Mouse (Mus musculus) cerebellum, adult 2 months (tissue): ENCODE results near the gene 2700049A03Rik. TPM values are rescaled to one million over a fixed set of nuclear protein-coding genes. Genes with fewer than 3 reads are reported as not detected.

Experiments
- DNase-seq, 2 experiments: peaks; one replicate each; pipeline ENCODE4 v3.0.0; 2021
- H3K27ac ChIP-seq: fragments of 200-500 bp; 2 replicates; pipeline ENCODE4 v1.5.1; 2012; ENCODE audit warnings: low read length, control low read depth, inconsistent platforms; ENCODE audit not compliant: insufficient read depth
- H3K27me3 ChIP-seq: fragments of 200-500 bp; 2 replicates; pipeline ENCODE4 v1.6.1; 2012; ENCODE audit warnings: inconsistent platforms, mild to moderate bottlenecking, low read length, moderate library complexity; ENCODE audit not compliant: control insufficient read depth, insufficient read depth
- H3K4me1 ChIP-seq: fragments of 200-500 bp; 2 replicates; pipeline ENCODE4 v1.6.1; 2011; ENCODE audit warnings: low read length; ENCODE audit not compliant: control insufficient read depth, insufficient read depth
- H3K4me3 ChIP-seq: fragments of 200-500 bp; replicated peaks from 2 replicates; pipeline ENCODE3; 2011; ENCODE audit warnings: mild to moderate bottlenecking, low read depth, low read length, control low read depth; ENCODE audit not compliant: insufficient read depth
- CTCF ChIP-seq: fragments of 200-500 bp; IDR thresholded peaks from 2 replicates; pipeline ENCODE4 v1.5.1; 2011; ENCODE audit warnings: low read depth, mild to moderate bottlenecking, control low read depth, low read length, moderate library complexity, borderline replicate concordance; ENCODE audit not compliant: insufficient read depth
- POLR2A ChIP-seq: fragments of 200-500 bp; IDR thresholded peaks from 2 replicates; pipeline ENCODE4 v1.6.1; 2011; ENCODE audit warnings: low read length, control low read depth, borderline replicate concordance; ENCODE audit not compliant: insufficient read depth
- WGBS: fragments of 180-500 bp; shearing (Covaris S2); methylation state at CpG from one replicate; pipeline ENCODE4 v1.1.7; 2018; 5-methylcytosine and 5-hydroxymethylcytosine counted together
- polyA plus RNA-seq: library from polyadenylated mRNA; depleted of rRNA; stranded (reverse); fragments of >200 nt; gene quantifications from 2 replicates; pipeline ENCODE4 v1.2.3, GENCODE M21; 2012

The 2700049A03Rik gene
- polyA plus RNA-seq, 1 experiment: 6.5 TPM

GRCm38 (mm10) chr12:71122731-71123130 lies 13.9 kb upstream of the 2700049A03Rik start:
- WGBS: 33% methylated on average over 10 of the region's 10 CpGs
- H3K4me1 ChIP-seq: peaks cover 10% of the 10 kb centered on the region
- no peak for TF ChIP-seq POLR2A
- TF ChIP-seq CTCF: no peak
- no peak overlapping the region for H3K4me3 ChIP-seq
- DNase-seq: peak; percentile 30 to 34
- H3K27me3 ChIP-seq: no peaks in the 10 kb centered on the region
- H3K27ac ChIP-seq: peak overlapping the region; percentile 34

GRCm38 (mm10) chr12:71123286-71123685 lies 13.4 kb upstream of the 2700049A03Rik start:
- Histone ChIP-seq H3K27ac (no peak overlapping the region), H3K4me3 (no peak overlapping the region), H3K4me1 (peaks cover 10% of the 10 kb centered on the region), H3K27me3 (no peaks in the 10 kb centered on the region)
- TF ChIP-seq CTCF (no peak), POLR2A (no peak)
- WGBS: 12% methylated on average over 9 of the region's 9 CpGs
- peak; percentile 90 to 94 for DNase-seq

- H3K4me3 ChIP-seq: peak overlapping the region; percentile 96
- 12% methylated on average over 5 of the region's 5 CpGs for WGBS
- no peak for DNase-seq
- no peak overlapping the region for H3K27ac ChIP-seq
- TF ChIP-seq CTCF: no peak
- TF ChIP-seq POLR2A: no peak
- H3K27me3 ChIP-seq: no peaks in the 10 kb centered on the region
- H3K4me1 ChIP-seq: no peaks in the 10 kb centered on the region
These were observed 1.1 kb upstream of the 2700049A03Rik start for GRCm38 (mm10) chr12:71135581-71135980.

- Histone ChIP-seq H3K27me3 (no peaks in the 10 kb centered on the region), H3K27ac (peak overlapping the region; percentile 68), H3K4me3 (peak overlapping the region; percentile 96), H3K4me1 (no peaks in the 10 kb centered on the region)
- peak; percentile 78 to 82 for DNase-seq
- WGBS: under 1% methylated on average over 30 of the region's 30 CpGs
- TF ChIP-seq POLR2A: peak; percentile 73; the same call in 1 of the 2 replicates
- no peak for TF ChIP-seq CTCF
These were observed 385 bp downstream of the 2700049A03Rik start for GRCm38 (mm10) chr12:71136974-71137491.

- 1% methylated on average over 11 of the region's 11 CpGs for WGBS
- Histone ChIP-seq H3K4me3 (peak overlapping the region; percentile 96), H3K27ac (no peak overlapping the region), H3K27me3 (no peaks in the 10 kb centered on the region), H3K4me1 (no peaks in the 10 kb centered on the region)
- DNase-seq: no peak
- no peak for TF ChIP-seq CTCF
- no peak for TF ChIP-seq POLR2A
These were observed 1.0 kb downstream of the 2700049A03Rik start for GRCm38 (mm10) chr12:71137686-71138085.

- Histone ChIP-seq H3K27ac (no peak overlapping the region), H3K4me3 (no peak overlapping the region), H3K4me1 (no peaks in the 10 kb centered on the region), H3K27me3 (no peaks in the 10 kb centered on the region)
- DNase-seq: no peak
- TF ChIP-seq POLR2A (no peak), CTCF (no peak)
- WGBS: 74% methylated on average over 5 of the region's 5 CpGs
These were observed 2.7 kb downstream of the 2700049A03Rik start for GRCm38 (mm10) chr12:71139258-71139828.

- no peaks in the 10 kb centered on the region for H3K27me3 ChIP-seq
- H3K4me3 ChIP-seq: no peak overlapping the region
- TF ChIP-seq CTCF: no peak
- TF ChIP-seq POLR2A: no peak
- H3K27ac ChIP-seq: no peak overlapping the region
- DNase-seq: no peak
- H3K4me1 ChIP-seq: no peaks in the 10 kb centered on the region
These were observed 4.5 kb downstream of the 2700049A03Rik start for GRCm38 (mm10) chr12:71141189-71141588.

- TF ChIP-seq CTCF: peak; percentile 49; the same call in 1 of the 2 replicates
- TF ChIP-seq POLR2A: no peak
- Histone ChIP-seq H3K27me3 (no peaks in the 10 kb centered on the region), H3K4me1 (no peaks in the 10 kb centered on the region), H3K4me3 (no peak overlapping the region), H3K27ac (no peak overlapping the region)
- 88% methylated on average over 3 of the region's 3 CpGs for WGBS
- DNase-seq: peak; percentile 50
These were observed 11.0 kb downstream of the 2700049A03Rik start for GRCm38 (mm10) chr12:71147641-71148040.
